In genomic region chr1:161767101-161767524, GRCm38 (mm10) we compare ENCODE assay signal across 1 mouse cellular context.
TF ChIP-seq lines count a peak whose summit lies in the region.

No protein-coding gene starts in this region.

TF ChIP-seq in MEL, 35 proteins besides CTCF, POLR2A, EP300 and RAD21 (continued from another document):
- TF ChIP-seq HCFC1 (IDR thresholded peaks at IDR 0.05; ENCODE audit: low read depth, low read length) (0 out of 2 replicates have a peak, but pooled peaks have one; percentile 27), RCOR1 (IDR thresholded peaks at IDR 0.05; ENCODE audit: low read depth, low read length) (peak; percentile 90), NRF1 (IDR thresholded peaks at IDR 0.05; ENCODE audit: insufficient read depth, low read depth, low read length, poor library complexity, severe bottlenecking) (no peak), NELFE (IDR thresholded peaks at IDR 0.05; ENCODE audit: low read depth, low read length) (no peak), MAX (IDR thresholded peaks at IDR 0.05; ENCODE audit: low read length) (peak; percentile 31; the same call in 1 of the 2 replicates), POLR2AphosphoS5 (IDR thresholded peaks at IDR 0.05; ENCODE audit: borderline replicate concordance, low read depth, low read length) (no peak), JUND (IDR thresholded peaks at IDR 0.05; ENCODE audit: low read depth, low read length) (no peak), BHLHE40 (IDR thresholded peaks at IDR 0.05; ENCODE audit: borderline replicate concordance, low read depth, low read length) (no peak), SIN3A (IDR thresholded peaks at IDR 0.05; ENCODE audit: low read length) (0 out of 2 replicates have a peak, but pooled peaks have one; percentile 36), TCF12 (IDR thresholded peaks at IDR 0.05; ENCODE audit: low read depth, low read length) (0 out of 2 replicates have a peak, but pooled peaks have one; percentile 18)
